Mouse (Mus musculus): Measurements from ENCODE around the gene Esam. TPM values are rescaled to one million over a fixed set of nuclear protein-coding genes. Genes with fewer than 3 reads are reported as not detected.

Esam gene
- polyA plus RNA-seq, 1 experiment from 2014 or later = 38.8 TPM

DNA sequence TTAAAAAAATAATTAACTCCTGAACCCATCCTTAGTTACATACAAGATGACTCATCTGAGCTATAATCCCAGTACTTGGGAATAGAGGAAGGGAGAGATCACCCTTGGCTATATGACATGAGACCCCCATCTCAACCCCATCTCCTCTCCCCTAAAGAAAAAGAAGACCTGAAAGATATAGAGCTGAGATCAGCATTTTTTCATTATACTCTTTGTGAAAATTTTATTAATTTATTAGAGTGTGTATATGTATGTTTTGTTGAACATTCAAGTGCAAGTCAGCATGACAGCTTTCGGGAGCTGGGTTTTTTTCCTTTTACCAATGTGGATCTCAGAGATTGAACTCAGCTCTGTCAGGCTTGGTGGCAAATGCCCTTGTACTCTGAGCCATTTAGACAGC is 26.7 kb upstream of the Esam start:
- 94% methylated on average over 1 of the region's 1 CpGs for WGBS
- H3K9ac ChIP-seq (ENCODE audit: low read depth, low read length) = no peak overlapping the region

DNA sequence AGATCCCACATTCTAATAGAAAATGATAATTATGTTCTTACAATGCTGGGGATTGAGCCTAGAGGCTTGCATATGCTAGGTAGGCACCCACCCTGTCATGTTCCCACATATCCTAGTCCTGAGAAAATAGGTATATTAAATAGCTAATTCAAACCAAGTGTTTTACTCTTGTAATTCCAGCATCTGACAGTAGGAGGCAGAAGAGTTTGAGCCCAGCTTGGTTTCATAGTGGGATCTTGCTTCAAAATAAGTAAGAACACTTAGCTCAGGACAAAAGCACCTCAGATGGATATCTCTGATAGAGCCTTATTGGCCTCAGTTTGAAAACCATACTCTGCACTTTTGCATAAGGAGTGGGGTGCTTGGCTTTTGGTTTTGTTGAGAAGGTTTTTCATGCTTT is 23.5 kb upstream of the Esam start:
- Histone ChIP-seq H3K27me3 (ENCODE audit: control insufficient read depth, insufficient read depth, low read depth, low read length) (no peaks in the 10 kb centered on the region), H3K36me3 (ENCODE audit: control insufficient read depth, insufficient read depth, low read length) (no peaks in the 10 kb centered on the region), H3K4me3 (ENCODE audit: low read depth, low read length) (no peak overlapping the region), H3K27ac (ENCODE audit: low read length) (no peak overlapping the region), H3K4me2 (ENCODE audit: low read length) (no peak overlapping the region), H3K4me1 (ENCODE audit: control insufficient read depth, insufficient read depth, low read length) (no peaks in the 10 kb centered on the region), H3K9ac (ENCODE audit: low read depth, low read length) (no peak overlapping the region), H3K9me3 (replicated peaks; ENCODE audit: control insufficient read depth, low read length, poor library complexity, severe bottlenecking) (no peaks in the 10 kb centered on the region)
- no peak for ATAC-seq

More for the DNA sequence above, 26.7 kb upstream of the Esam start:
- H3K4me3 ChIP-seq (ENCODE audit: low read depth, low read length) = no peak overlapping the region
- H3K27me3 ChIP-seq (ENCODE audit: control insufficient read depth, insufficient read depth, low read depth, low read length) = no peaks in the 10 kb centered on the region
- H3K9me3 ChIP-seq (replicated peaks; ENCODE audit: control insufficient read depth, low read length, poor library complexity, severe bottlenecking) = no peaks in the 10 kb centered on the region
- no peak overlapping the region for H3K4me2 ChIP-seq (ENCODE audit: low read length)
- H3K27ac ChIP-seq (ENCODE audit: low read length) = no peak overlapping the region
- H3K36me3 ChIP-seq (ENCODE audit: control insufficient read depth, insufficient read depth, low read length) = no peaks in the 10 kb centered on the region
- no peaks in the 10 kb centered on the region for H3K4me1 ChIP-seq (ENCODE audit: control insufficient read depth, insufficient read depth, low read length)
- ATAC-seq = no peak

DNA sequence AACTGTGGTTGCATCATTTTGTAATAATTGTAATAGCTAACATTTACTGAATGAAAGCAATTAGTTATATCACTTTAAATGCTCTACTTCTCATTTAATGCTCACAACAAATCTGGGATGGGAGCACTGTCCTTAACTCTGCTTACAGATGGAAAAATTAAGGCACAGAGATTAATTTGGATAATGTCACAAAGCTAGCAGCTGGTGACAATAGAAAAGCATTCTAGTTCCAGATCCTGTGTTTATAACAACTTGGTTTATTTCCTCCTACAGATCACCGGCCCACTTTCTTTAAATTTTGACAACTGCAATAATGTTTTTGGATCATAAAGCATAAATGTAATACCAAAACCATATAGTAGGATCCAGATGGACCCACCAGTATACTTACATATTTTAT is 21.9 kb upstream of the Esam start:
- H3K27me3 ChIP-seq (ENCODE audit: control insufficient read depth, insufficient read depth, low read depth, low read length) = no peaks in the 10 kb centered on the region
- H3K4me1 ChIP-seq (ENCODE audit: control insufficient read depth, insufficient read depth, low read length) = no peaks in the 10 kb centered on the region
- no peaks in the 10 kb centered on the region for H3K9me3 ChIP-seq (replicated peaks; ENCODE audit: control insufficient read depth, low read length, poor library complexity, severe bottlenecking)
- no peak overlapping the region for H3K9ac ChIP-seq (ENCODE audit: low read depth, low read length)
- no peak overlapping the region for H3K27ac ChIP-seq (ENCODE audit: low read length)
- ATAC-seq = no peak
- no peak overlapping the region for H3K4me2 ChIP-seq (ENCODE audit: low read length)
- no peaks in the 10 kb centered on the region for H3K36me3 ChIP-seq (ENCODE audit: control insufficient read depth, insufficient read depth, low read length)
- 92% methylated on average over 1 of the region's 1 CpGs for WGBS
- no peak overlapping the region for H3K4me3 ChIP-seq (ENCODE audit: low read depth, low read length)

DNA sequence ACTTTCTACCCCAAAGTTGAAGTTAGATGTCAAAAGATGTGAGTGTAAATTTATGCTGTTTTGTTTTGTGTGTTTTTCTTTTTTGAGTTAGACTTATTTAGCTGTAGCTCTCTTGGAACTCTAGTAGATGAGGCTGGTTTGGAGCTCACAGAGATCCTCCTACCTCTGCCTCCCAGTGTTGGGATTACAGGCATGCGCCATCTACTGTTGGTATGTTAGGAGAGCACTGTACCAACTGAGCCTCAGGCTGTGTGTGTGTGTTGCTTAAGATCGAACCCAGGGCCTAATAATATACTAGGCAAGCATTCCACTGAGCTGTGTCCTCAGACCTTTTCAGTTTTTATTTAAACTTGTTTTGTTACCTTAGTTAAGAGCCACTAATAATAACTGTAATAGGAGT is 15.8 kb upstream of the Esam start:
- no peak for ATAC-seq
- Histone ChIP-seq H3K4me2 (ENCODE audit: low read length) (no peak overlapping the region), H3K9me3 (replicated peaks; ENCODE audit: control insufficient read depth, low read length, poor library complexity, severe bottlenecking) (no peaks in the 10 kb centered on the region), H3K4me1 (ENCODE audit: control insufficient read depth, insufficient read depth, low read length) (no peaks in the 10 kb centered on the region), H3K9ac (ENCODE audit: low read depth, low read length) (no peak overlapping the region), H3K36me3 (ENCODE audit: control insufficient read depth, insufficient read depth, low read length) (no peaks in the 10 kb centered on the region), H3K27ac (ENCODE audit: low read length) (no peak overlapping the region), H3K4me3 (ENCODE audit: low read depth, low read length) (no peak overlapping the region), H3K27me3 (ENCODE audit: control insufficient read depth, insufficient read depth, low read depth, low read length) (no peaks in the 10 kb centered on the region)
- 97% methylated on average over 2 of the region's 2 CpGs for WGBS

DNA sequence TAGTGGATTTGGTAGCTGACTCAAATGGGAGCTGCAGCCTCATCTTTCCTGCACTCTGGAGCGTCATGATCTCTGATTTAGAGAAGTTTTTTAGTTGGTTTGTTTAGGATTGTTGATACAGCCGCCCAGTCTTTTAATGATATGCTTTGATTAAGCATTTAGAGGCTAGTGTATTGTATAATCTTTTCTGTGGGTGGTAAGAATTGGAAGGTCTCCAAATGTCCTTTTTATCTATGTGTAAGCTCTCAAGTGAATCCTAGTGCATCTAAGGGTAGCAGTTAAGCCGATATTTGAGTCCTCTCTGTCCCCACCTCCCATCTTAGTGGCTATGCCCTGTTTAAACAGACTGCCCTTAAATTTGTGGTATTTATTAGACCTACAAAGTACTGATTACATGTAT is 13.4 kb upstream of the Esam start:
- no peak for ATAC-seq
- Histone ChIP-seq H3K27ac (ENCODE audit: low read length) (no peak overlapping the region), H3K36me3 (ENCODE audit: control insufficient read depth, insufficient read depth, low read length) (no peaks in the 10 kb centered on the region), H3K9me3 (replicated peaks; ENCODE audit: control insufficient read depth, low read length, poor library complexity, severe bottlenecking) (no peaks in the 10 kb centered on the region), H3K4me1 (ENCODE audit: control insufficient read depth, insufficient read depth, low read length) (peaks cover 4% of the 10 kb centered on the region; the same call in 1 of the 2 replicates), H3K4me2 (ENCODE audit: low read length) (no peak overlapping the region), H3K9ac (ENCODE audit: low read depth, low read length) (no peak overlapping the region), H3K27me3 (ENCODE audit: control insufficient read depth, insufficient read depth, low read depth, low read length) (no peaks in the 10 kb centered on the region), H3K4me3 (ENCODE audit: low read depth, low read length) (no peak overlapping the region)
- WGBS = 81% methylated on average over 3 of the region's 3 CpGs

DNA sequence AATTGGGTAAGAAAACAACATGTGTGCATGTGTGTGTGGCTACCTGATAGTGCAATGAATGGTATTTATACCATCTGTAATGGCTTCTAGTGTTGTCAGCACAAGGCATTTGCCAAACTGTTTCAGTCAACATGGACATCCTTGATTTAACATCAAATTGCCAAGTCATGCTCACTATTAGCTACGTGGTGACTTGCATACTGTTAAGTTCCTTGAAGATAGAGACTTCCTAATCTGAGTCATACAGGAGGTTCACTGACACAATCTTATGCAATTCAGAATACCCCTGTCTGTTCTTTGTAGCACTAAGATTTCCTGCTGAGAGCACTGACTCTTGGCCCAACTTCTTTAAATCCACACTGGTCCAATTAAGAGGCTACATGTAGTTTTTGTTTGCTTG is 10.4 kb upstream of the Esam start:
- Histone ChIP-seq H3K9me3 (replicated peaks; ENCODE audit: control insufficient read depth, low read length, poor library complexity, severe bottlenecking) (no peaks in the 10 kb centered on the region), H3K4me1 (ENCODE audit: control insufficient read depth, insufficient read depth, low read length) (peaks cover 4% of the 10 kb centered on the region; the same call in 1 of the 2 replicates), H3K27ac (ENCODE audit: low read length) (no peak overlapping the region), H3K4me3 (ENCODE audit: low read depth, low read length) (no peak overlapping the region), H3K9ac (ENCODE audit: low read depth, low read length) (no peak overlapping the region), H3K4me2 (ENCODE audit: low read length) (no peak overlapping the region), H3K27me3 (ENCODE audit: control insufficient read depth, insufficient read depth, low read depth, low read length) (no peaks in the 10 kb centered on the region), H3K36me3 (ENCODE audit: control insufficient read depth, insufficient read depth, low read length) (0 out of 2 replicates have a peak, but pooled peaks cover 2% of the 10 kb centered on the region)
- no peak for ATAC-seq
- 73% methylated on average over 1 of the region's 1 CpGs for WGBS

DNA sequence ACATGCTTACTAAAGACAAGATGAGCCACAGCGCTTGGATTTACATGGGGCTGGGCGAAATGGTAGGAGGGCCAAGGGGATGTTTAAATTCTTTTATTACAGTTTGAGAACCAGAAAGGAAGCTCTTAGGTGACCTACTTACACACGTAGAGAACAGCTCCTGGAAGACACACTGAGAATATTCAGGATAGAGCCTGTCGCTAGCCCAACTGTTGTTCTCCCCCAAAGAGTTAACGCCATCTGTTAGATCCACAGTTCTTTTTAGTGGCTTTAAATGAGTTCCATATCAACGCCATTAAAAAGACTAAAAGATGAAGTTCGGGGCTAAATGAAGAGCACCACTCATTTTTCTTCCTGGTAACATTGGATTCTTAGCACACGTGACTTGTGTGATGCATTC is 8.9 kb upstream of the Esam start:
- Histone ChIP-seq H3K9ac (ENCODE audit: low read depth, low read length) (no peak overlapping the region), H3K4me3 (ENCODE audit: low read depth, low read length) (no peak overlapping the region), H3K4me1 (ENCODE audit: control insufficient read depth, insufficient read depth, low read length) (peaks cover 4% of the 10 kb centered on the region; the same call in 1 of the 2 replicates), H3K27me3 (ENCODE audit: control insufficient read depth, insufficient read depth, low read depth, low read length) (no peaks in the 10 kb centered on the region), H3K9me3 (replicated peaks; ENCODE audit: control insufficient read depth, low read length, poor library complexity, severe bottlenecking) (no peaks in the 10 kb centered on the region), H3K27ac (ENCODE audit: low read length) (no peak overlapping the region), H3K4me2 (ENCODE audit: low read length) (no peak overlapping the region), H3K36me3 (ENCODE audit: control insufficient read depth, insufficient read depth, low read length) (0 out of 2 replicates have a peak, but pooled peaks cover 5% of the 10 kb centered on the region)
- WGBS = 91% methylated on average over 8 of the region's 8 CpGs
- ATAC-seq = no peak

DNA sequence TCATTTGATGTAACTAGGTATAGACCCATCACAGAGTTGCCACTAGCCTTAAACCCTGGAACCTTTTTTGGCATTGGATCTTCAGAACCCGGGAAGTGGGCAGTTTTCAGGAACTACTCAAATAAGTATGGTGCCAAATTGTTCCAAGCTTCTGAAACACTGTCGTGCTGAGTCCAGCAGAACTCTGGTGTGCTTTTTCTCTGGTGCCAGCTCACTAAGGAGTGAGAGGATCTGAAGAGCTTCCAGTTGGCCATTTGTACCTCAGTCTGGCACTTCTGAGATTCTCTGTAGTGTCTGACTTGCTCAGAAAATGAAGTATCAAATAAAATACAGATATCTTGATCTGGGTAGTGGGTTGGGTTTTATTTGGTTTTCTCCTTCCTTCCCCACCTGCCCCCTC is 7.9 kb upstream of the Esam start:
- Histone ChIP-seq H3K27ac (ENCODE audit: low read length) (no peak overlapping the region), H3K4me3 (ENCODE audit: low read depth, low read length) (no peak overlapping the region), H3K9ac (ENCODE audit: low read depth, low read length) (no peak overlapping the region), H3K4me2 (ENCODE audit: low read length) (no peak overlapping the region), H3K4me1 (ENCODE audit: control insufficient read depth, insufficient read depth, low read length) (peaks cover 4% of the 10 kb centered on the region; the same call in 1 of the 2 replicates), H3K9me3 (replicated peaks; ENCODE audit: control insufficient read depth, low read length, poor library complexity, severe bottlenecking) (no peaks in the 10 kb centered on the region), H3K36me3 (ENCODE audit: control insufficient read depth, insufficient read depth, low read length) (0 out of 2 replicates have a peak, but pooled peaks cover 5% of the 10 kb centered on the region), H3K27me3 (ENCODE audit: control insufficient read depth, insufficient read depth, low read depth, low read length) (no peaks in the 10 kb centered on the region)
- WGBS = 94% methylated on average over 2 of the region's 2 CpGs
- ATAC-seq = no peak

DNA sequence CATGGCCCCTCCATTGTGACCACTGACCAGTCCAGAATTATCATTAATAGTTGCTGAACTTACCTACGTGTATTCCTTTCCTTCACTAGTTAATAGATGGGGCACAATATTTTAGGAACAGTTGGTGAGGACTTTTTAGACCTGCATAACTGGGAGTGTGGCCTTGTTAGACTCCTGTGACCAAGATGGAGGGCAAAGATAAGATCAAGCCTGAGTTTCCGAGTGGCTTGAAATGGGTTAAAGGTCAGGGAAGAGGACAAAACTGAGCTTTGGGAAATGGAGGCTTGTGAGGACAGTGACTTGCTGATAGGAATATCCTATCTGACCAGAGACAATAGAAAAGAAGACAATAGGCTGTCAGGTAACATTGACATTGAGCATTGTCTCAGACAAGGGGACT is 2.4 kb upstream of the Esam start:
- 90% methylated on average over 2 of the region's 2 CpGs for WGBS
- Histone ChIP-seq H3K36me3 (ENCODE audit: control insufficient read depth, insufficient read depth, low read length) (peaks cover 5% of the 10 kb centered on the region; the same call in 1 of the 2 replicates), H3K27ac (ENCODE audit: low read length) (no peak overlapping the region), H3K4me2 (ENCODE audit: low read length) (no peak overlapping the region), H3K9me3 (replicated peaks; ENCODE audit: control insufficient read depth, low read length, poor library complexity, severe bottlenecking) (no peaks in the 10 kb centered on the region), H3K9ac (ENCODE audit: low read depth, low read length) (no peak overlapping the region), H3K4me1 (ENCODE audit: control insufficient read depth, insufficient read depth, low read length) (peaks cover 14% of the 10 kb centered on the region), H3K27me3 (ENCODE audit: control insufficient read depth, insufficient read depth, low read depth, low read length) (peaks cover 36% of the 10 kb centered on the region), H3K4me3 (ENCODE audit: low read depth, low read length) (no peak overlapping the region)
- ATAC-seq = no peak
